Mouse (Mus musculus) spleen, adult 2 months (tissue): ENCODE results near the gene Ctnnd2.

Experiments used
- CTCF ChIP-seq: fragments of 200-500 bp; IDR thresholded peaks from 2 replicates; pipeline ENCODE4 v1.5.1; 2011; ENCODE audit warnings: mild to moderate bottlenecking, inconsistent platforms; ENCODE audit not compliant: insufficient read depth, insufficient read length, insufficient replicate concordance; ENCODE audit errors: extremely low read depth
- POLR2A ChIP-seq: fragments of 200-500 bp; IDR thresholded peaks from 2 replicates; pipeline ENCODE4 v1.6.1; 2011; ENCODE audit warnings: low read depth, low read length, inconsistent platforms

DNA sequence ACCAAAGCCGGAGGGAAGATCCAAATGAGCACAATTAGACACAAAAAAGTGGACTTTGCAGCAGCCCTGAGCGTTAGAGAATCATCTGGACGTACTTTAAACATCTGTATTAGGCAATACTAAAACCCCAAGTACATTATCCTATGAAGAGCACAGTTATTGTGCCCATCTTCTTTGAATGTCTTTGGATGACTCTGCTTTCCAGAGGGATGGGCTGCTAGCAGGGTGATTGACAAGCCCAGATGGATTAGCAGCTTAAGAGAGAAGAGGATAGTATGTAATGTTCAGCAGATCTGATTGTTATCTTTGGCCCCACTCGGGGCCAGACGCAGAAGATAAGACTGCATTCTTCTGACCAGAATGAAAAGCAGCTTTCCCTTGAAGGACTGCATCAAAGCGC is 214.9 kb downstream of the Ctnnd2 start:
- no peak for TF ChIP-seq CTCF
- TF ChIP-seq POLR2A, result no peak
